Mouse (Mus musculus) stomach, postnatal 0 days (tissue): ENCODE data around the gene Acad10. TPM values are rescaled to one million over a fixed set of nuclear protein-coding genes. Genes with fewer than 3 reads are reported as not detected.

Source experiments
- ATAC-seq: fragments of 200-750 bp; cut with Nextera tagmentation; 2 replicates; pipeline ENCODE4 v1.8.0; 2017; ENCODE audit not compliant: low FRiP score, low TSS enrichment
- DNase-seq: peaks from one replicate; pipeline ENCODE4 v3.0.0-alpha.2; 2016; ENCODE audit warnings: low spot score
- H3K27ac ChIP-seq: fragments of 300-500 bp; sonication (generic); replicated peaks from 2 replicates; pipeline ENCODE4 v1.5.1; 2014; ENCODE audit warnings: mild to moderate bottlenecking, control low read depth
- H3K27me3 ChIP-seq: fragments of 300-500 bp; sonication (generic); 2 replicates; pipeline ENCODE4 v1.6.1; 2014; ENCODE audit warnings: low read length; ENCODE audit not compliant: control insufficient read depth, insufficient read depth
- H3K36me3 ChIP-seq: fragments of 300-500 bp; sonication (generic); 2 replicates; pipeline ENCODE4 v1.6.1; 2014; ENCODE audit warnings: low read length, mixed read lengths; ENCODE audit not compliant: control insufficient read depth, insufficient read depth
- H3K4me1 ChIP-seq: fragments of 300-500 bp; sonication (generic); replicated peaks from 2 replicates; pipeline ENCODE4 v1.6.1; 2014; ENCODE audit warnings: antibody characterized with exemption; ENCODE audit not compliant: control insufficient read depth, insufficient read depth
- H3K4me2 ChIP-seq: fragments of 300-500 bp; sonication (generic); replicated peaks from 2 replicates; pipeline ENCODE4 v1.6.1; 2014; ENCODE audit warnings: low read depth, mild to moderate bottlenecking, control low read depth, moderate library complexity
- H3K4me3 ChIP-seq: fragments of 300-500 bp; sonication (generic); 2 replicates; pipeline ENCODE4 v1.5.1; 2014; ENCODE audit warnings: low read depth, low read length, control low read depth
- H3K9ac ChIP-seq: fragments of 300-500 bp; sonication (generic); 2 replicates; pipeline ENCODE4 v1.6.1; 2014; ENCODE audit warnings: mild to moderate bottlenecking, low read length, control low read depth, mixed read lengths
- H3K9me3 ChIP-seq: fragments of 300-500 bp; sonication (generic); 2 replicates; pipeline ENCODE4 v1.6.1; 2016; ENCODE audit warnings: low read length; ENCODE audit not compliant: control insufficient read depth
- CTCF ChIP-seq: IDR thresholded peaks from 2 replicates; pipeline ENCODE4 v1.5.1; 2016; ENCODE audit warnings: antibody characterized with exemption, low read depth, mild to moderate bottlenecking, moderate library complexity
- EP300 ChIP-seq: optimal IDR thresholded peaks from 2 replicates; pipeline ENCODE3; 2016; ENCODE audit warnings: antibody characterized with exemption
- WGBS: fragments of 180-500 bp; shearing (Covaris S2); extraction: QIAGEN DNeasy Blood & Tissue Kit; methylation state at CpG from one replicate; pipeline ENCODE4 v1.1.7; 2014; 5-methylcytosine and 5-hydroxymethylcytosine counted together
- polyA plus RNA-seq: library from polyadenylated mRNA; unstranded; fragments of >200 nt; fragmentation: Nextera tagmentation; extraction: Ambion mirVana; gene quantifications from 2 replicates; pipeline ENCODE4 v1.2.1, GENCODE M21; 2015

The Acad10 gene
- 3.0 and 4.0 TPM in 2 replicates for polyA plus RNA-seq

DNA sequence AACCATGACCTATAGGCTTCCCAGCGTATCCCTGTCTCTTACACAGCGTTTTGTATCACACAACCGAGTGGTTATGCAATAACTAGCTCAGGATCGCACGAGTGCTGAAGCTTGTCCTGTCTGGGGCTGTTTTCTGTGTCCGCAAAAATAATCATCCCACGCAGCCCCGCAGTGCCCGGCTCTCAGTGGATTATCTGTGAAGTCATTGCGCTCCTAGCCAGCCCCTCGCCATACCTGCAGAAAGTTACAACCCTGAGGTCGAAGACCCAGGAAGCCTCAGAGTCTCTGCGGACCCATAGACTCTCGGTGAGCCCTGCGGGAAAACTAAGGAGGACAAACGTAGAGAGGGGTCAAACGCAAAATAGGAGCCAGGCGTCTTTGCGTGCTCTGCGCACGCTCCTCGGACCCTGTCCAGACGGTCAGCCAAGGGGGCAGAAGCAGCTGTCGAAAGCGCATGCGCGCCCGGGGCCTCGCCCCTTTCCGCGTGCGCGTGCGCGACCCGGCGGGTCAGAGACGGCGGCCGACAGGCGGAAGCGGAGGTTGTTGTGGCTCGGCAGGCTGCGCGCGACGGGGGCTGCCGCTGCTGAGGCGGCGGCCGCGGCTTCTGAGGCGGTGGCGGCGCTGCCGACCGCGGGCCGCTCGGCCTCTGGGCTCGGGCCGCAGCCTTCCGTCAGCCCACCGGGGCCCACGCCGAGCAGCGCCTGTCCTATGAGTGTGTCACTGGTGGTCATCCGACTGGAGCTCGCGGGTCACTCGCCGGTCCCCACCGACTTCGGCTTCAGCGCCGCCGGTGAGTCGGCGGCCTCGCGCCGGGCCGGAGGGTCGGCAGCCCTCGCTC, at the start of gene Acad10, which contains the start of gene Brap:
Acad10 (minus strand) TSS at position 456 of the 838 bp plus-strand sequence.
Brap (plus strand) TSS at position 505 of the 838 bp plus-strand sequence.
- H3K27me3 ChIP-seq: no peaks in the 10 kb centered on the region
- H3K4me3 ChIP-seq: peak within 1 kb of the TSS; percentile 94
- H3K4me2 ChIP-seq: peak within 1 kb of the TSS; percentile 89
- H3K9ac ChIP-seq: peak within 1 kb of the TSS; percentile 96
- H3K27ac ChIP-seq: peak within 1 kb of the TSS; percentile 85
- TF ChIP-seq CTCF (peak; percentile 8; the same call in 1 of the 2 replicates), EP300 (no peak)
- peaks cover 3% of the 10 kb centered on the region; the same call in 1 of the 2 replicates for H3K4me1 ChIP-seq
- ATAC-seq (peak; percentile 90), DNase-seq (peak; percentile 94)
- H3K9me3 ChIP-seq: no peaks in the 10 kb centered on the region
- H3K36me3 ChIP-seq: peaks cover 5% of the 10 kb centered on the region; the same call in 1 of the 2 replicates
- WGBS: under 1% methylated on average over 79 of the region's 85 CpGs

DNA sequence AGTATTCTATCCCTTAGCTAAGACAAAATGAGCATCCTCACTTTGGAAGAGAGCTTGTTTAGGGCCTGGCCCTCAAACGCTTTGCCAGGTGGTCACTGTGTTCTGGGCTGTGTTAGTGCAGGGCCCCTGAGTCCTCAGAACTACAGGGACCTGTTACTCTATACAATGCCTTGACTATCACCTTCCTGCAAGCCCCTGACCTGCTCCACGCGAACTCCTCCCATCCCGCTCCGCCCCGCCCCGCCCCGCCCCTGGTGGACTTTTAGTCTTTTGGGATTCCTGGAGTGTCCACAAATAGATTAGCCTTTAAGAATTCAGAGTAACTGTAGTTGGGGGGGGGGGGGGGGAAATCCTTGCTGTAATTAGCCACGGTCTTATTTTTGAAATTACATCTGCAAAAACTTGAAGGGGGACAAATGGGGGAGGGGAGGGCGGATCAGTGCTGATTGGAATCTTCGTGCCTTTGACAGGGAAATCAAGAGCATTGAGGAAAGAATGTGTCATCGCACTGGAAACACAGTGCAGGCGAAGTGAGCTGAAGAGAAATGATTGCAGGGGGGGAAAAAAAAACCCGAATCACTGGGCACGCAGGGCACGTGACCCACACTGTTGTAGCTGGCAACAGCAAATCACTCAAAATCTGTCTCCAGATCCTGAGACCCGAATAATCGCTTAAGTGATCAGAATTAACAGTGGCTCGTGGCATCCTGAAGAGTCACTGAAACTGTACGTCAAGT, 44.4 kb upstream of the Acad10 start:
- WGBS: 11% methylated on average over 20 of the region's 20 CpGs
- TF ChIP-seq EP300 (no peak), CTCF (no peak)
- no peaks in the 10 kb centered on the region for H3K9me3 ChIP-seq
- no peaks in the 10 kb centered on the region for H3K36me3 ChIP-seq
- H3K27me3 ChIP-seq: no peaks in the 10 kb centered on the region
- 0 out of 2 replicates have a peak, but pooled peaks have one; percentile 33 for ATAC-seq
- H3K4me1 ChIP-seq: no peaks in the 10 kb centered on the region
- H3K4me3 ChIP-seq: no peak overlapping the region
- peak; percentile 38 for DNase-seq
- 0 out of 2 replicates have a peak overlapping the region, but pooled peaks have one; percentile 8 for H3K9ac ChIP-seq
- peak overlapping the region; percentile 42; the same call in 1 of the 2 replicates for H3K4me2 ChIP-seq
- H3K27ac ChIP-seq: no peak overlapping the region

DNA sequence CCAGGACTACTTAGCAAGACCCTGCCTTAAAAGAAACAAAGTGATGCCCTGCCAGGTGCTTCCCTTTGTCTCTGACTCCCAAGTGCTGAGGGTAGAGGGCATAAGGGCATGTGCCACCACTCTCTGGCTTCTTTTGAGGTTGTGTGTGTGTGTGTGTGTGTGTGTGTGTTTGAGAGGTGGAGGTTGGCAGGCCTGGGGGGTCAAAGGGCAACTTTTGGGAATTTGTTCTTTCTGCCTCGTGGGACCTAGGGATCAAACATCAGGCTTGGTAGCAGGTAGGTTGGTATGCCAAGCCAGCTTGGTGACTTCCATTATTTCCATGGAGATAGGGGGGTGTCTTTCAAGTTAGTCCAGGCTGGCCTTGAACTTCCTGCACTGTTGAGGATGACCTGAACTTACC, 43.0 kb upstream of the Acad10 start:
- no peak for TF ChIP-seq EP300
- TF ChIP-seq CTCF: no peak
- ATAC-seq (no peak), DNase-seq (no peak)
- no peaks in the 10 kb centered on the region for H3K4me1 ChIP-seq
- no peak overlapping the region for H3K4me2 ChIP-seq
- no peaks in the 10 kb centered on the region for H3K36me3 ChIP-seq
- no peak overlapping the region for H3K4me3 ChIP-seq
- H3K9ac ChIP-seq: no peak overlapping the region
- H3K9me3 ChIP-seq: no peaks in the 10 kb centered on the region
- no peaks in the 10 kb centered on the region for H3K27me3 ChIP-seq
- no peak overlapping the region for H3K27ac ChIP-seq
- 40% methylated on average over 1 of the region's 1 CpGs for WGBS

DNA sequence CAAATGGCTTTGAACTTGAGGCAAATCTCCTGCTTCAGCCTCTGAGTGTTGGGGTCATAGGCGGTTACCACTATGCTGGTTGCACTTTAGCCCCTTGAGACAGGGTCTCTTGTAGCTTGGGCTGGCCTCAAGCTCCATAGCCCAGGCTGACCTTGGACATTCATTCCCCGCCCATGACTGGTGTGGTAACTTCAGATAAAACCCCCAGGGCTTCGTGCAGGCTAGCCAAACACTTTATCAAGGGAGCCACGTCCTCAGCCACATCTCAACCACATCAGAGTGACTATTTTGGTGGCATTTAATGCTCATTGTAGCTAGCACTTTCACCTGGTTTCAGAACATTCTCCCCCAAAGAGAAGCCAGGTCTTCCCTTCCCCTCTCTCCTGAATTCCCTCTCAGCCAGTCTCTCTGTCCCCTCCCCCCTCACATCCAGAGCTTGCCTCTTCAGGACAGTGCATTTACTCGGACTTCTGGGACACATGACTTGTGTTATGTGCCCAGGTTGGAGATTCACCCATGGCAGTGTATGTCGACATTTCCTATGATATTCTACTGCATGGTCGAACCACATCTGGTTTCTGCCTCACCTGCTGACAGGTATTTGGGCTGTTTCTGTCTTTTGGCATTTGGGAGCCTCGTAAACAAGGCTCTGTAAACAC, 40.9 kb upstream of the Acad10 start:
- WGBS: 52% methylated on average over 8 of the region's 8 CpGs
- Histone ChIP-seq H3K9me3 (no peaks in the 10 kb centered on the region), H3K4me2 (no peak overlapping the region), H3K27ac (no peak overlapping the region), H3K4me1 (no peaks in the 10 kb centered on the region), H3K9ac (no peak overlapping the region), H3K27me3 (no peaks in the 10 kb centered on the region), H3K36me3 (no peaks in the 10 kb centered on the region), H3K4me3 (no peak overlapping the region)
- DNase-seq (no peak), ATAC-seq (no peak)
- TF ChIP-seq EP300 (no peak), CTCF (no peak)

DNA sequence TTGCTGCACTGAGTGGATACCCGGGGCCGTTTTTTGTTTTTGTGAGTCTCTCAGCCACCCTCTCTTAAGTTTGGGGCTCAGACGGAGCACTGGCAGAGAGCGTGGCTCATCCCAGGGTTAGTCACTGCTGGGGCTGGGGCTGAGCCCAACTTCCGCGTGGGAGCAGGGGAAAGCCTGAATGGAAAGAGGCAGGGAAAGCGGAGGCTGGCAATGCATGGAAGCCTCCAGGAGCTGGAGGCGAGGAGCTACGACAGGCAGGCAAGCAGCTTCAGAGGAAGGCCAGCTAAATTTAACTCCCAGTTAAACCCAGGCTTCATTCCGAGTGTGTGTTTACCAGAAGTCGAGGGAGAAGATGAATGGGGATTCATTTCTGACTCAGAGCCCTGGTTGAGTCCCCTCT, 40.2 kb upstream of the Acad10 start:
- Histone ChIP-seq H3K9ac (peak overlapping the region; percentile 51), H3K4me2 (peak overlapping the region; percentile 45), H3K9me3 (no peaks in the 10 kb centered on the region), H3K27ac (0 out of 2 replicates have a peak overlapping the region, but pooled peaks have one; percentile 35), H3K27me3 (no peaks in the 10 kb centered on the region), H3K36me3 (no peaks in the 10 kb centered on the region), H3K4me1 (no peaks in the 10 kb centered on the region), H3K4me3 (no peak overlapping the region)
- TF ChIP-seq EP300: no peak
- TF ChIP-seq CTCF: no peak
- DNase-seq (no peak), ATAC-seq (no peak)
- WGBS: 21% methylated on average over 11 of the region's 11 CpGs
